Mouse (Mus musculus): ENCODE measurements around the gene Etv5.

Gene Etv5

GRCm38 (mm10) chr16:22439499-22440177 is at the start of gene Etv5:
TSS of gene Etv5 (minus strand) at chr16:22439719.
- peak; percentile 98 for DNase-seq (ENCODE audit: low spot score)

DNA sequence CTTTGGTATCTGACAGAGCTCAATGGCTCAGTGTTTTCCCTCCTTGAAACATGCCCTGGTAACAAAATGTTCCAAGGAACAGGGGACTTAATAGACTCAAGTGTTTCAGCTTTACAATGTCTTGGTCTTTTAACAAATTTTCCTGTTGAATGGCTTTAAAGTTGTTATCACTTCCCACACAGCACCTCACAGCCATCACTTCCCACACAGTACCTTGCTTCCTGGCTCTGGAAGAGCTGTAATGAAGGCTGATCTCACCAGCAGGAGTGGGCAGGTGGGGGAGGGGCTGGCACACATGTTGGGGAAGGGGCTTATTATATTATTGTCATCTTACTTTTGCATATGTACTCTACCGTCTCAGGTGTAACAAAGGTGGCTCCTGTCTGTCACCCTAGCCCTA is 44.4 kb upstream of the Etv5 start:
- peak; percentile 50 for DNase-seq (ENCODE audit: low spot score)

DNA sequence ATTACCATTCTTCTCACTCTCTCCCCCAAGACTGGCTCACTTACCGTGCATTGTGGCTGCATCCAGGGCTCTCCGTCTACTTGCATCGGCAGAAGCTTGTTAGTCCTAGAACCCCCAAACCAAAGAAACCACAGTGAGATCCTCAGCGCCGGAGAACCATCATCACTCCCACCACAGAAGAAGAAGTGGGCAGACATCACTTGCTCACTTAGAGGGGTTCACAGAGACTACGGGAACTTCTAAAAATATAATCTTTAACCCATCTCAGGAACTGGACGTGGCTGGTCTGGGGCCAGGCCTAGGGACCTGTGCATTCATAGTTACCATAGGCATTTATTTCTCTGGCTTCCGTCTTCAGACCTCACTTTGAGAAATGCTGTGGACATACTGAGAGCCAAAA is 39.8 kb upstream of the Etv5 start:
- no peak for DNase-seq (ENCODE audit: low spot score)

DNA sequence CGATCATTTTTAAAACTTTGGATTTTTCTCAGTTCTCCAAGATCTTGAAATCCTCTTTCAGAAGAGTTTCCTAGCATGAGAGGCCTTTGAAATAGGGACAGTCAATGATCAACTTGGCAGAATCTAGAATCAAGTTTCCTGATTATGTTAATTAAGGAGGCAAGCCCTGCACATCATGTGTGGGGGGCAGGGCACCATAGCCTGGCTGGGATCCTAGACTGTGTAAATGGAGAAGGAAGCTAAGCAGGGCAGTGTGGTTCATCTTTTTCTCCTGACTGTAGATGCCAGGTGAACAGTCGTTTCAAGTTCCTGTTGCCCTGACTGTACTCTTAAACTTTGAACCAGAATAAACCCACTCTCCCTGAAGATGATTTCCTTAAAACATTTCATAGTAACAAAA is 32.2 kb upstream of the Etv5 start:
- no peak for DNase-seq (ENCODE audit: low spot score)

- DNase-seq (ENCODE audit: low spot score) = no peak
Observed at GRCm38 (mm10) chr16:22469385-22469784, 29.9 kb upstream of the Etv5 start.

GRCm38 (mm10) chr16:22467111-22467510 is 27.6 kb upstream of the Etv5 start:
- no peak for DNase-seq (ENCODE audit: low spot score)

GRCm38 (mm10) chr16:22466381-22466780 is 26.9 kb upstream of the Etv5 start:
- no peak for DNase-seq (ENCODE audit: low spot score)

DNA sequence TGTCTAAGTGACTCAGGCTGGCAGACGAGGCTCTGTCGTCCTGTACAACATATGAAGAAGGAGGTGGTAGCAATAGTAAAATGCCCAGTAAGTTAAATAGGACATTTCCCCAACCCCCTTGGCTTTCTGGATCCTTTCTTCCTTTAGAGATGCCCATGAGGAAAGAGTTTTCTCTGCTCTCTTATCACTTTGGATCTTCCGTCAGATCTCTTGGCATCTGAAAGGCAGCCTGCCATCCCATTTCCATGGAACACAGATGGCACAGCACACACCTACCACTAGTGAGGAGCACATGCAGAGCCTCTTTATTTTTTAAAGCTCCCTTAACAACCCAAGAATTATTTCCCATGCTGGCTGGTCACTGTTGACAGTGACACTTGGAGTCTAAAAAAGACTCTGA is 22.7 kb upstream of the Etv5 start:
- no peak for DNase-seq (ENCODE audit: low spot score)

DNA sequence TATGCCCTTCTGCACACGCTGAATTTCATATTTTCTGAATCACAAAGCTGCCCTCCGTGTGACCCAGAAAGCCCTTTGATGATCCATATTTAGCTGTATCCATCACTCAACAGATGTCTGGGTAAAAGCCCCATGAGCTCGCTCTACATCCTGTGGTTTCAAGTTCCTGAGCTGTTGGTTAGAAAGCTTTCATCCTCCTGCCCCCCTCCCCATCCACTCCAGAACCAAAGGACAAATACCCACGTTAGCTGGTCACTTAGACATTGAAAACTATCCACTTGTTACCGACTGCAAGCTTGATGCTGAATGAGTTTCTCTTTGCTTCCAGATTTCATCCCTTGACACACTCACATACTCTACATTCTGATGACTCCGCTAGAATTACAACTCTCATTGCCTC is 22.2 kb upstream of the Etv5 start:
- no peak for DNase-seq (ENCODE audit: low spot score)

DNA sequence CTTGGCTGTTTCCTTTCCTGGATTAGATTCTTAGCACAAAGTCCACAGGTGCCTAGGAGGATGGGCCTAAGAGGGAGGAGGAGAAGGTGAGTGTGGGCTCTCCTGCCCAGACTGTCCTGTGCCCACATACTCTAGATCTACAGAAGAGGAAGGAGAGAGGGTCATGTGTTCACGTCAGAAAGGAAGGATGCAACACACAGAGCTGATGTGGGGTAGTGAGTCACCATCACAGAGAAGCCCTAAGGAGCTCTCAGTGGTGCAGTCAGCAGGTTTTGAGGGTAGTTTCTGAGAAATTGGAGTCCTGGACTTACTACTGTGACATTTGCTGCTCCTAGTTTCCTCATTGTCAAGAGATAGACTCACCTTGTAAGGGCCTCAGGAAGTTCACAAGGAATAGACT is 21.4 kb upstream of the Etv5 start:
- DNase-seq (ENCODE audit: low spot score) = no peak

DNA sequence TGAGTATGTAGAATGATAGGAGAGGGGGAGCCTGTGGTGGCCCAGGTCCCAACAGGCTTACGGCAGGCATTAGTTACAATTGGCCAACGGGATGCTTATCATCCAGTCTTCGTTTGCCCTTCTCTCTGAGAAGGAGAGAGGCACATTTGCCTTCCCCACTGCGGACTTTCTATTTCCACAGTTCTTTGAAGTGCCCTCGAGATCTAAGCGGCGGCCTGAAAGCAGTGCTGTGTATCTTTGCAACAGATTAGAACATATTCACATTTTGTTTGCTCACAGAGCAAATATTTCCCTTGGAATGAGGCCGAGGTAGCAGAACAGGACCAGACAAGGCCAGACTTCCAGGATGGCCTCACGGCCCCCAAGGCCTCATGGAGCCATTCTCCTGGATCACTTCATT is 12.6 kb upstream of the Etv5 start:
- peak; percentile 30 for DNase-seq (ENCODE audit: low spot score)

- DNase-seq (ENCODE audit: low spot score) = no peak
Observed at GRCm38 (mm10) chr16:22448093-22448492, 8.6 kb upstream of the Etv5 start.

GRCm38 (mm10) chr16:22444786-22445185 is 5.3 kb upstream of the Etv5 start:
- DNase-seq (ENCODE audit: low spot score) = no peak

- DNase-seq (ENCODE audit: low spot score) = no peak
Observed at GRCm38 (mm10) chr16:22442202-22442601, 2.7 kb upstream of the Etv5 start.

GRCm38 (mm10) chr16:22441317-22441716 is 1.8 kb upstream of the Etv5 start:
- DNase-seq (ENCODE audit: low spot score) = no peak

- peak; percentile 71 for DNase-seq (ENCODE audit: low spot score)
Observed at GRCm38 (mm10) chr16:22440269-22440668, 750 bp upstream of the Etv5 start.

- peak; percentile 88 for DNase-seq (ENCODE audit: low spot score)
Observed at GRCm38 (mm10) chr16:22438441-22439373, 812 bp downstream of the Etv5 start.

- DNase-seq (ENCODE audit: low spot score) = no peak
Observed at GRCm38 (mm10) chr16:22436106-22436505, 3.4 kb downstream of the Etv5 start.

GRCm38 (mm10) chr16:22434530-22434929 is 5.0 kb downstream of the Etv5 start:
- no peak for DNase-seq (ENCODE audit: low spot score)

GRCm38 (mm10) chr16:22433944-22434343 is 5.6 kb downstream of the Etv5 start:
- no peak for DNase-seq (ENCODE audit: low spot score)

DNA sequence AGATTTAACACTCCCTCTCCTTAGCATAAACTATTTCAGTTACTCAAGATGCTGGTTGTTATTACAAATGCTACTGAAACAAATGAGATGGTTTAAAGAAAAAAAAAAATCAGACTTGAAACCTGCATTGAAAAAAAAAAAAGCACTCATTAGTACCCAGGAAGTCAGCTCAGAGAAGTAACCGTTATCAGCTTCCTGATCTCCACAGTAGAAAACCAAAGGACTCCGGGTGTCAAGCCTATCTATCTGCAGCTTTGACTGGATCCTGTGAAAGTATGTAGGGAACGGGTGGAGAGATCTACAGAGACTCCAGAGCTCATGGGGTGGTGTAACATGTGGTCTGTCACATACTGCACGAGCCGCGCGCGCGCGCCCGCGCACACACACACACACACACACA is 7.7 kb downstream of the Etv5 start:
- DNase-seq (ENCODE audit: low spot score) = no peak

DNA sequence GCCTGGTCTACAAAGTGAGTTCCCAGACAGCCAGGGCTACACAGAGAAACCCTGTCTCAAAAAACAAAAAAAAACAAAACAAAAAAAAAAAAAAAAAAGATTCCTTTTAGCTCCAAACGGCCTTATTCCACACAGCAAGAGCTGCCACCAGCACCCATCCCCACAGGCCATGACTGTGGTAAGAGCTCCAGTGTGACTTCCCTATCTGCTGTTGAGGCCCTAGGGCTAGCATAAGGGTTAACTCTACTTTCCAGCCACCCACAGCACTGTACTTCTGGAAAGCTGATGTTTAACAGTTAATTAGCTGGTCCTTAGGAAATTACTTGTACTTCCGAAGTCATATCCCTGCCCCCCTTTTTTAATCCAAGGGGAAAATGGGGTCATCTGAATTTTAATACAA is 8.2 kb downstream of the Etv5 start:
- DNase-seq (ENCODE audit: low spot score) = no peak

DNA sequence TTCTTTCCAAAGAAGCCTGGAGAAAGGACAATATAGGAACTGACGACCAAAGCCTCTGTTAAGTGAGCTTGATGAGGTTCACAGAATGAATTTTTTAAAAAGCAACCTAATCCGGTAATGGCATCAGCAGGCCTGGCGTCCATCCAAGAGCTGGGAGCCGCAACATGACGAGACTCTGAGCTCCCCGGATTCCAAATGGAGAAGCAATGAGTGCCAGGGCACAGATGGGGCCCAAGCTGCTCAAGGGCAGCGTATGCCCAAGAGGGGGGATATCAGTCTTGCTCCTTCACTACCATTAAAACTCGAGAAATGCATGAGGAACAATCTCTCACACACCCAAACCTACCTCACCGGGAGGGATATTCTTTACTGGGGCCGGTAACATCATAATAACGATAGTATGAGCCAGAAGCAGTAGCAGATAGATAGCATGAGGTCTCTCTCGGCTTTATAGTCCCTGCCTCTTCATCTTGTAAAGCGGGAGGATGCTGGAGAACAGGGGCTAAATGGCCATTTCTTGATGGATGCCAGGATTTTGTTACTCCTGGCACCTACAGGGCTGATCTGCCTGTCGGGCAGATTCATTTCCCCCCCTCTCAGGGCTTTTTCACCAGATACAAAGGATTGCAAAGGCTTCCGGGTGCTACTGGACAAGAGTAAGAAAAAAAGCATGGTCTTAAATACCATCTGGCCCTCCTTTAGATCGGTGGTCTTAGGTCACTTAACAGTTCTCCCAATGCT is 9.1 kb downstream of the Etv5 start:
- peak; percentile 54 for DNase-seq (ENCODE audit: low spot score)
